In genomic region chr12:57541931-57542745, GRCm38 (mm10) we compare ENCODE assay signal across 8 mouse cellular contexts. TPM values are rescaled to one million over a fixed set of nuclear protein-coding genes. Genes with fewer than 3 reads are reported as not detected.
A peak's percentile ranks its signal among the peaks of the same experiment; 100 is the strongest.
DNase-seq lines count a peak whose midpoint lies in the region; ATAC-seq lines count a peak whose summit lies in the region.

No protein-coding gene starts in this region.

- H3K4me2 ChIP-seq in kidney, embryonic 14.5 days (replicated peaks; ENCODE audit: low read depth, low read length), result no peak overlapping the region; the same call in 1 of the 2 replicates
- H3K4me2 ChIP-seq in limb, embryonic 11.5 days (ENCODE audit: low read depth, severe bottlenecking), result peak overlapping the region; percentile 20; the same call in 1 of the 2 replicates
- peak overlapping the region; percentile 45 for H3K4me2 ChIP-seq in midbrain, embryonic 12.5 days (replicated peaks)

- ATAC-seq in kidney, embryonic 14.5 days (ENCODE audit: low FRiP score, low TSS enrichment), result peak; percentile 11; the same call in 1 of the 2 replicates
- ATAC-seq in limb, embryonic 11.5 days (ENCODE audit: insufficient number of reproducible peaks, low FRiP score, low TSS enrichment, low read depth), result peak; percentile 40; the same call in 1 of the 2 replicates
- peak; percentile 31 for ATAC-seq in midbrain, embryonic 12.5 days (ENCODE audit: low FRiP score, low read depth)
- no peak for ATAC-seq in CD4-positive, CD25-positive, alpha-beta regulatory T cell, adult 4 months

- no peak overlapping the region for H3K27ac ChIP-seq in kidney, embryonic 14.5 days (ENCODE audit: low read depth, low read length)
- no peak overlapping the region for H3K27ac ChIP-seq in forebrain, embryonic 10.5 days
- H3K27ac ChIP-seq in limb, embryonic 11.5 days (replicated peaks; ENCODE audit: low read depth, low read length), result no peak overlapping the region
- peak overlapping the region; percentile 61; the same call in 1 of the 2 replicates for H3K27ac ChIP-seq in midbrain, embryonic 12.5 days (replicated peaks)

- no peak for DNase-seq in kidney, adult 9 months
- DNase-seq in forebrain, embryonic 10.5 days (ENCODE audit: extremely low spot score, low spot score), result peak; percentile 65
- DNase-seq in limb, embryonic 11.5 days (ENCODE audit: low spot score), result peak; percentile 66
- no peak for DNase-seq in T-cell, adult 2 months (ENCODE audit: low spot score)
- no peak for DNase-seq in ovary, postnatal 14 days (ENCODE audit: low spot score)

- H3K9me3 ChIP-seq in kidney, embryonic 14.5 days (ENCODE audit: control insufficient read depth, low read length), result no peaks in the 10 kb centered on the region
- no peaks in the 10 kb centered on the region for H3K9me3 ChIP-seq in forebrain, embryonic 10.5 days
- no peaks in the 10 kb centered on the region for H3K9me3 ChIP-seq in limb, embryonic 11.5 days (ENCODE audit: control insufficient read depth, low read length)
- no peaks in the 10 kb centered on the region for H3K9me3 ChIP-seq in midbrain, embryonic 12.5 days

- 2% methylated on average over 39 of the region's 46 CpGs for WGBS in kidney, embryonic 14.5 days
- WGBS in forebrain, embryonic 10.5 days, result 1% methylated on average over 46 of the region's 46 CpGs
- WGBS in limb, embryonic 11.5 days, result under 1% methylated on average over 43 of the region's 46 CpGs
- 1% methylated on average over 46 of the region's 46 CpGs for WGBS in midbrain, embryonic 12.5 days

- H3K4me1 ChIP-seq in kidney, embryonic 14.5 days (ENCODE audit: control insufficient read depth, insufficient read depth, low read length), result peaks cover 10% of the 10 kb centered on the region; the same call in 1 of the 2 replicates
- peaks cover 64% of the 10 kb centered on the region for H3K4me1 ChIP-seq in forebrain, embryonic 10.5 days
- peaks cover 14% of the 10 kb centered on the region for H3K4me1 ChIP-seq in limb, embryonic 11.5 days (ENCODE audit: control insufficient read depth, insufficient read depth, low read length)
- peaks cover 35% of the 10 kb centered on the region for H3K4me1 ChIP-seq in midbrain, embryonic 12.5 days

- peak overlapping the region; percentile 19; the same call in 1 of the 2 replicates for H3K4me3 ChIP-seq in kidney, embryonic 14.5 days (ENCODE audit: low read length)
- peak overlapping the region; percentile 41 for H3K4me3 ChIP-seq in forebrain, embryonic 10.5 days
- H3K4me3 ChIP-seq in limb, embryonic 11.5 days (ENCODE audit: low read depth, low read length), result no peak overlapping the region
- peak overlapping the region; percentile 34 for H3K4me3 ChIP-seq in midbrain, embryonic 12.5 days

- H3K27me3 ChIP-seq in kidney, embryonic 14.5 days (ENCODE audit: control insufficient read depth, insufficient read depth, low read length), result peaks cover 85% of the 10 kb centered on the region
- H3K27me3 ChIP-seq in forebrain, embryonic 10.5 days (ENCODE audit: poor library complexity, severe bottlenecking), result peaks cover 100% of the 10 kb centered on the region
- H3K27me3 ChIP-seq in limb, embryonic 11.5 days (ENCODE audit: control insufficient read depth, insufficient read depth, low read length), result peaks cover 61% of the 10 kb centered on the region
- H3K27me3 ChIP-seq in midbrain, embryonic 12.5 days, result peaks cover 79% of the 10 kb centered on the region

- no peaks in the 10 kb centered on the region for H3K36me3 ChIP-seq in kidney, embryonic 14.5 days (ENCODE audit: control insufficient read depth, insufficient read depth, low read length)
- no peaks in the 10 kb centered on the region for H3K36me3 ChIP-seq in forebrain, embryonic 10.5 days (replicated peaks)
- H3K36me3 ChIP-seq in limb, embryonic 11.5 days (ENCODE audit: control insufficient read depth, insufficient read depth, low read length), result no peaks in the 10 kb centered on the region
- no peaks in the 10 kb centered on the region for H3K36me3 ChIP-seq in midbrain, embryonic 12.5 days

- no peak overlapping the region for H3K9ac ChIP-seq in kidney, embryonic 14.5 days (ENCODE audit: low read depth, low read length)
- no peak overlapping the region for H3K9ac ChIP-seq in limb, embryonic 11.5 days (ENCODE audit: low read length)
- peak overlapping the region; percentile 49; the same call in 1 of the 2 replicates for H3K9ac ChIP-seq in midbrain, embryonic 12.5 days (replicated peaks)

RNA-seq across cellular contexts. Expression of gene Foxa1, which starts 4.6 kb away (rescaled TPM):
- polyA plus RNA-seq in kidney, embryonic 14.5 days (2014; fragmentation: Nextera tagmentation; extraction: Ambion mirVana), result 1.5 and 1.6 TPM in 2 replicates
- 0.17 and 0.61 TPM in 2 replicates for polyA plus RNA-seq in forebrain, embryonic 10.5 days (2016; fragmentation: Nextera tagmentation; extraction: Ambion mirVana)
- not detected in 2 replicates for polyA plus RNA-seq in limb, embryonic 11.5 days (2014; fragmentation: Nextera tagmentation; extraction: Ambion mirVana)
- polyA plus RNA-seq in midbrain, embryonic 12.5 days (2016; fragmentation: Nextera tagmentation; extraction: Ambion mirVana), result 3.8 and 4.2 TPM in 2 replicates
- not detected for polyA plus RNA-seq in CD4-positive, CD25-positive, alpha-beta regulatory T cell, adult 4 months (2017; shearing (Covaris generic))

RNA-seq across cellular contexts. Expression of gene Ttc6, which starts 21.8 kb away (rescaled TPM):
- 0.22 and 0.47 TPM in 2 replicates for polyA plus RNA-seq in kidney, embryonic 14.5 days (2014; fragmentation: Nextera tagmentation; extraction: Ambion mirVana)
- polyA plus RNA-seq in forebrain, embryonic 10.5 days (2016; fragmentation: Nextera tagmentation; extraction: Ambion mirVana), result 0.21 and 0.43 TPM in 2 replicates
- polyA plus RNA-seq in limb, embryonic 11.5 days (2014; fragmentation: Nextera tagmentation; extraction: Ambion mirVana), result 0.06 and 0.28 TPM in 2 replicates
- 2.0 and 3.6 TPM in 2 replicates for polyA plus RNA-seq in midbrain, embryonic 12.5 days (2016; fragmentation: Nextera tagmentation; extraction: Ambion mirVana)
- not detected for polyA plus RNA-seq in CD4-positive, CD25-positive, alpha-beta regulatory T cell, adult 4 months (2017; shearing (Covaris generic))

Comparison
In these comparisons a context has a peak if more than half of its experiments do, and no peak if none do; other contexts are left out.
1. DNase-seq: peak in forebrain, embryonic 10.5 days (single experiment) and limb, embryonic 11.5 days (single experiment); none in kidney, adult 9 months (single experiment), T-cell, adult 2 months (single experiment) and ovary, postnatal 14 days (single experiment).